Mouse (Mus musculus): Measurements from ENCODE around the gene Gpc5.

The Gpc5 gene

GRCm38 (mm10) chr14:115107467-115107866 is 15.5 kb downstream of the Gpc5 start:
- no peak for DNase-seq (ENCODE audit: low spot score in 2 of 2)

GRCm38 (mm10) chr14:115118626-115119025 is 26.6 kb downstream of the Gpc5 start:
- DNase-seq (ENCODE audit: low spot score in 2 of 2), result no peak

- no peak for DNase-seq (ENCODE audit: low spot score in 2 of 2)
Observed at GRCm38 (mm10) chr14:115148821-115149220, 56.8 kb downstream of the Gpc5 start.

GRCm38 (mm10) chr14:115156597-115156996 is 64.6 kb downstream of the Gpc5 start:
- DNase-seq (ENCODE audit: low spot score in 2 of 2), result no peak

GRCm38 (mm10) chr14:115177322-115177836 is 85.4 kb downstream of the Gpc5 start:
- DNase-seq (ENCODE audit: low spot score in 2 of 2), result no peak

- DNase-seq (ENCODE audit: low spot score in 2 of 2), result no peak
Observed at GRCm38 (mm10) chr14:115179925-115180324, 87.9 kb downstream of the Gpc5 start.

GRCm38 (mm10) chr14:115188256-115188655 is 96.2 kb downstream of the Gpc5 start:
- no peak for DNase-seq (ENCODE audit: low spot score in 2 of 2)

- DNase-seq (ENCODE audit: low spot score in 2 of 2), result no peak
Observed at GRCm38 (mm10) chr14:115228075-115228474, 136.1 kb downstream of the Gpc5 start.

GRCm38 (mm10) chr14:115236387-115236786 is 144.4 kb downstream of the Gpc5 start:
- DNase-seq (ENCODE audit: low spot score in 2 of 2), result no peak

- DNase-seq (ENCODE audit: low spot score in 2 of 2), result no peak
Observed at GRCm38 (mm10) chr14:115240621-115241373, 148.8 kb downstream of the Gpc5 start.

- DNase-seq (ENCODE audit: low spot score in 2 of 2), result no peak
Observed at GRCm38 (mm10) chr14:115250537-115250936, 158.5 kb downstream of the Gpc5 start.

- no peak for DNase-seq (ENCODE audit: low spot score in 2 of 2)
Observed at GRCm38 (mm10) chr14:115251791-115252190, 159.8 kb downstream of the Gpc5 start.

GRCm38 (mm10) chr14:115253155-115253554 is 161.1 kb downstream of the Gpc5 start:
- no peak for DNase-seq (ENCODE audit: low spot score in 2 of 2)

GRCm38 (mm10) chr14:115253685-115254084 is 161.7 kb downstream of the Gpc5 start:
- no peak for DNase-seq (ENCODE audit: low spot score in 2 of 2)

- DNase-seq (ENCODE audit: low spot score in 2 of 2), result no peak
Observed at GRCm38 (mm10) chr14:115269703-115270402, 177.8 kb downstream of the Gpc5 start.

- DNase-seq (ENCODE audit: low spot score in 2 of 2), result no peak
Observed at GRCm38 (mm10) chr14:115270445-115270844, 178.4 kb downstream of the Gpc5 start.

- no peak for DNase-seq (ENCODE audit: low spot score in 2 of 2)
Observed at GRCm38 (mm10) chr14:115282782-115283181, 190.8 kb downstream of the Gpc5 start.

GRCm38 (mm10) chr14:115324247-115324646 is 232.2 kb downstream of the Gpc5 start:
- no peak for DNase-seq (ENCODE audit: low spot score in 2 of 2)

GRCm38 (mm10) chr14:115326426-115326825 is 234.4 kb downstream of the Gpc5 start:
- DNase-seq (ENCODE audit: low spot score in 2 of 2), result no peak

- no peak for DNase-seq (ENCODE audit: low spot score in 2 of 2)
Observed at GRCm38 (mm10) chr14:115339084-115339483, 247.1 kb downstream of the Gpc5 start.

GRCm38 (mm10) chr14:115342597-115342996 is 250.6 kb downstream of the Gpc5 start:
- DNase-seq (ENCODE audit: low spot score in 2 of 2), result no peak

- DNase-seq (ENCODE audit: low spot score in 2 of 2), result no peak
Observed at GRCm38 (mm10) chr14:115349448-115349847, 257.4 kb downstream of the Gpc5 start.
